Mouse (Mus musculus): ENCODE measurements at regions not wholly inside any gene's neighbourhood (a gene's known extent, or its start where the extent isn't known, plus 50 kb on each side); places are given as distances from the start of the nearest gene placed in this dataset.
A peak's percentile ranks its signal among the peaks of the same experiment; 100 is the strongest.

DNA sequence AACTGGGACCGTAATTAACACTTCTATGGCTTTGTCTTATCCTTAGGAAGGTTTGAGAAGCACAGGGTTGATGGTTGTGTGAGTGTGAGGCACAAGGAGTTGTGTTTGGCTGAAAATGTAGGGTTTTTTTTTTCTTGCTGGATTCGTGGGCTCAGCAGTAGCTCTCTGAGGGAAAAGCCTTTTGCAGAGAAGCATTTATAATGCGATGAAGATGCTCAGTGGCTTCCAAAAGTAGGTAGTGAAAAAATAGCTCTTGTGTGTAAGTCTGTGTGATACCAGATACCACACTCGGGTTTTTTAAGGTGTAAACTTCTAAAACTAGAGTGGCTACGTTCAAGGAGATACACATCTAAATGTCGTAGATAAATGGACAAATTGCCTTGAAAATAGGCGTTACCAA lies 149.1 kb upstream of the 4933402D24Rik start:
- DNase-seq: no peak

DNA sequence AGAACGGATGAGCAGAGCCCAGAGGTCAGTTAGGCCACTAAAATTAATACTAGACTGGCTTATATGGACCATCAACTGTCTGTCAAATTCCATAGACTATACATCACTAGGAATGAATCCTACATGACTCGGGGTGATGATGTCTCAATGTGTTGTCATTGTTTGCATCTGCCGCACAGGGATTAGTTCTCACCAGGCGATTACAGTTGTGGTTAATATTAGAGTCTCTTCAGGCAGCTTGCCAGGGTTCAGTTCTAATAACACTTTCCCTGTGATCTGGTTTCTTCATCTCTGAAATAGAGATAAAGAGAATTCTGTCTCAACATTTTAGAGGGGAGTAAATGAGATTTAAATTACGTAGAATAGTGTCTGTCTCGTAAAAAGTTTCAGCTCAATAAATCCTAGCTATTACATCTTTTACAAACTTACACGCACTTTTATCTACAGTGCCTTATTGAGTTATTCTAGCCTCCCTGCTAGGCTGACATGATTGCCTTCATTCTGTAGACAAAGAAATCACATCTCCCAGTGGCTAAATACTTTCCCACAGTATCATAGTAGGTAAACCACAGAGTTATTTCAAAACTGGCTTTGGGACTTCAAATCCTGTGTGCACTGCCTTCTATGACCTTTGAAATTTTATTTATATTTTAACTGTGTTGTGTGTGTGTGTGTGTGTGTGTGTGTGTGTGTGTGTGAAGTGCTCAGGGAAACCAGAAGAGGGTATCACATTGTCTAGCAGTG lies 148.0 kb upstream of the 4933402D24Rik start:
- no peak for DNase-seq

DNA sequence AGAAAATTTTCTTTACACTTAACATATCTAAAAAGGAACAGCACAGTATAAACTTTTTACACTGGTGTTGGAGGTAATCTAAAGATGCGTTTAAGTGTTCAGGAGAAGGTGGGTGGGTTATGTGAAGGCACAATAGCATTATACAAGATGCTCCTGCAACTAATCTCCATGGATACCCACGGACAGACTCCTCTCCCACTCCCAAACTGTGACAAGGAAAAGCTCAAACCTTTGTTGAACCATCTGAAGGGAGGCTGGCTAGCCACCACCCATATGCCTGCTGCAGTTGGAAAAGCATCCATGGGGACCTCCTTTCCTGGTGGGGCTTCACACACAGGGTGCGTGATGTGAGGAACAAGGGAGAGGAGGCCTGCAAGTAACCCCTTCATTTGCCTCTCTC lies 141.7 kb upstream of the 4933402D24Rik start:
- no peak for DNase-seq

DNA sequence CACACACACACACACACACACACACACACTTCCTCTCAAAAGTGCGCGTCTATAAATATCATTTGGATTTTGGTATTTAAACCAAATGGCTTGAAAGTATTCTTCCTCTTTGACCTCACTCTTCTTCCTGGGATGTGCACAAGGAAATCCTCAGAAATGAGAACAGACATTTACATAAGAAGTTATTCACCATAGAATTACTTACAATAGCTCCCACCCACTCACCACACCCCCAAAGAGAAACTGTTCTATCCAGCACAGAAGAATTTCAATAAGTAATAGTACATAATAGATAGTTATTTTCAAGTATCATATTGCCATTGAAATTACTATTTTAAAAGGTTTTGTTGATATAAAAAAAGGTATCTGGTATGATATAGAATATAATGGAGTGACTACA lies 140.1 kb upstream of the 4933402D24Rik start:
- DNase-seq: no peak

DNA sequence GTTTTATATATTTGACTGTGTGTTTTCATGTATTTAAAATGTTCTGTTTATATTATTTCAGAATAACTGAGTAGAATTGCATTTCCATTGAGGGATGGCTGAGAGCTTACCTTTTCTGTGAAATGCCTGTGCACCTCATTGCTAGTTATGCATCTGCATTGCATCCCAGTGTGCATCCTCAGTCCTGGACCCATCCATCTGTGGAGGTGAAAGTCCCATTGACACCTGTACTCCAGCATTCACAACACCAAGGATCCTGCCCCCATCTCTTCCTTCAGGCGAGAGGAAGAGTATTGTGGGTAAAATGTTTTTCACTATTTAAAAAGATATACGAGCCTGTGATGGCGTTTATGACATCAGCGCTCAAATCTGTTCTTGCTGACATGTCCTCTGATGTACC lies 134.6 kb upstream of the 4933402D24Rik start:
- no peak for DNase-seq

DNA sequence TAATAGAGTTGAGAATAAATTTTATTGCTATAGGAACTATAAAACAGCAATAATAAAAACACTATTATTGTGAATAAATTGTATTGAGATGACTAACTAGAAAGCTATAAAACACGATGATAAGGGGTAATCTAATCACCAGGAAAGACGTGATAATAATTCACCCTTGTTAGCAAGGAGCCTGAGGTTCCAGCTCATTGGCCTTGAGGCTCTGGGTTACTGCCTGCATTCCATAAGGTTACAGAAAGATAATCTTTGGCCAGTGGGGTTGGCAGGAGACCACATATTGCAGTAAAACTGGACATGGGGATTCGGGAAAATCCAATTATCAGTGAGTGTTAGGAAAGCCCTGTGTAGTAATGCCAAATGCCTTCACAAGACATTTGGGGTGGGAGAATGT lies 134.1 kb upstream of the 4933402D24Rik start:
- DNase-seq: no peak

DNA sequence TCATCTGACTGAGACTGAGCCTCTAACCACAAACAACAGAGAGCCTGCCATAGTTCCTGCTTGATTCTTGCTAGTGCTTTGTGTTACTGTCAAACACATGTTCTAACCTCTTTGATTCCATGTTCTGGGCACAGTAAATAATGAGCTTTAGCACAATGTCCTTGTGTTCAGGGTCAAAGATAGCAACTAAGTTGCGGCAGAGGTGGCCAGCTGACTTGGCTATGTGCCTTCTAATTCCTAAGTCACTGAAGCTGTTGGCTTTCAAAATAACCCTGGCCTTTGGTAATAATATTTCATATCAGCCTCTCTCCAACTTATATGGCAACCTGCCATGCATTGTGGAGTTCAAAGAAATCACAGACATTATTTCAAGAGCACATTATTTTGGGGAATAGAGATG lies 133.3 kb upstream of the 4933402D24Rik start:
- peak in 1 of 2 experiments; percentile 3 for DNase-seq

DNA sequence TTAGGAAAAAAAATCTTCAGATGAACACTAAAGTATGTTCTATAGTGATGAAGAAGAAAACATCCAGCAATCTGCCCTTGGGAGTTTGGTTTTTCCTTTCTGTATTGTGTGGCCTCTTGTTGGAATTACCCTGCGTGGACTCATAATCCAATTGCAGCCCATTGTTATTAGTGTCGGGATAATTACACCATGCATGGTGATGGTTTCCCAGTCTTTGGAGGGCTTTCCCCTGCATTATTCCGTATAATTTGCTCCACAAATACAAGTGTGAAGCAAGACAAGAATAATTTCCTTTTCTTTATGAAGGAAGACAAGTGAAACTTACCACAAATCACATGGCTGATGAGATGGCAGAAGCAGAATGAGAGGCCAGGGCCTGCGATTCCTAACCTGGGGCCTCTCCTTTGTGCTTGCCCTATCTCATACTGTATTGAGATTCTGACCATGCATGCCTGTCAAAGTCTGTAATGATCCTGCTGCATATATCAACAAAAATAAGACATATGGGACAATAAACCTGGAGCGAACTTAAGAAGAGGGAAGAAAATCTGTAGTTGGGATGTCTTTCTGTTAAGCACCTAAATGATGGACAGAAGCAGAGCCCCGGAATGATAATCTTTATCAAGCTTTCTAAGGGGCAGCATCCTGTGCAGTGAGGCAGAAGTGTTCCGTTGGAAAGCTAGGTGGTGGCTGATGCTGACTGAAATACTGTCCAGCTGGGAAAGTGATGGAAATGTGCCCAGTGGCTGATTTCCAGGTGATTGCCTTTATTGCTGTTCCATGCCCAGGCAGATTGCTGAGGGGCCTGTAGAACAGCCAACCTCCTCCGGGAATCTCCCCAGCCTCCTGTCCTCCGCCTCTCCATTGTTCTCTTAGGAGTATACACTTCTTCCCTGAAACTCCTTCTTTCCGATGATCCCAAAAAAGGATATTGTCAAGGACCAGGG lies 130.8 kb upstream of the 4933402D24Rik start:
- DNase-seq: no peak

DNA sequence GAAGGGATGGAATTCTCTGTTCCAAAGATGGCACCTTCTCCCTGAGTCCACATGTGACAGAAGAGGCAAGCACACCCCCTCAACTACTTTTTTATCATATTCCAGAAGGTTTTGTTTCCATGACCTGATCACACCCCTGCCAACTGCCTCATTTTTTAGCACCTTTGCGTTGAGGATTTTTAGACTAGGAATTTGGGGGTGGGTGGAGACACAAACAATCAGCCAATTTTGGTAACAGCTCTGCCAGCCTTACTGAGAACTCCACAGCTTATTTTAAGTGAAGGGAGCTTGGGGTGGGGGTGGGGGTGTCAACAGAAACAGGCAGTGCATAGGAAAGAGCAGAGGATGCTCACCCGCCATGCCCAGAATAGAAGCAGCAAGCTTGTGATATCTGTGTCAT lies 129.7 kb upstream of the 4933402D24Rik start:
- DNase-seq: no peak

DNA sequence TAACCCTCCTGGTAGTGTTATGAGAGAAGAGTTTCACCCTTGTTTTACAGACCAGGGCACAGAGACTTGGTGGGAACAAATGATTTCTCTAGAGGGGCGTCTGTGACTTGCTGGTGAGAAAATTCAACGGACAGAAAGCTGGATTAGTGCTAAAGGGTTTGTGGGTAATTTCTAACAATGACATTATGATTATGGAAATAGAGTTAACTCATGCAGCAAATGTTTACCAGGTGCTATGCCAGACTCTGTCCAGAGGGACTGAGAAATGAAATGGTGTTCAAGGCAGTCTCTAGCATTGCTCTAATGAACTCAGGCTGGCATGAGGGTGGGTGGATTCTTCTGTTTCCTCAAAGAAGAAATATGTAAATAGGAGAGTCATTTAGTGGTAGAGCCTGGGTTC lies 128.5 kb upstream of the 4933402D24Rik start:
- no peak for DNase-seq

DNA sequence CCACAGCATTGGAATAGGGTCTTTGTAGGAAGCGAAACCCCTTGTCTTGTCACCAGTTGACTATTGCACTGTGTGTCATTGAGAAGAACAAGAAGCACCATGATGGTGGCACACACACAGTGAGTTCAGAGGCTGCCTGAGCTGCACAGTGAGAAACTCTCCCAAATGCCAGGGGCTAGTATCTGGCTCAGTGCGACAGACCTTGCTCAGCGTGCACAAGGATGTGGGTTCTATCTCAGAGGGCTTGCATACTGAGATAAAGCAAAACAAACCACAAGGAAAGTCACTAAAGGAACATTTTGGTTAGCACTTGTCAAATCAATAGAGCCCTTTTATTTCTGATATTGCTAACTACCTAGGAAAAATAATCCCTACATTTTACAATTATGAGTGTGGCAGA lies 110.5 kb upstream of the 4933402D24Rik start:
- no peak for DNase-seq

DNA sequence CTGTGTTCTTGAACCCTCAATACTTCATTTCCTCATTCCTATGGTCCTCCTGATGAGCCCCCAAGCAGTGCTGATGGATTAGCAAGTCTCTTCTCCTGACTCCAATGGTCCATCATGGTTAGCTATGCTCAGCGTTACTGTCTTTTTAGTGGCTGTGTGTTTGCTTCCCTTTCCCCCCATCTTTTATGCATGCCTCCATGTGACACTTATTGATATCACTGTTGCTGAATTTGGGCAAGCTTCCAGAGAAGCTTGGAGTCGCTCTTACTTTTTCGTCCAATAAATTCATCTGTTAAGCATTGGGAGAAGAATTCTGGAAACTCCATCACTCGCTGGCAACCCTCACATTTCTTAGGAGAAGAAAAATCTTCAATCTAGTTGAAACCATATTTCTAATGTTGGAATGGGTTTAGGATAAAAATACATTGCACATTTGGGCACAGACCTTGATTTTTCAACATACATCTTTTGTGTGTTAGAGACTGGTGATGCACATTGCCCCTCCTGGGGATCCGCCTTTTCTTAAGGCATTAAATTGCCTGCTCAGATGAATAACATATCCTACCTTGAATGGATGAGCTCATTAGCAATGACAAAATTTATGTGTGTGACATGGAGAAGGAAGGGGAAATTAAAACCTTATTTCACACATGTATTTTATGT lies 107.7 kb upstream of the 4933402D24Rik start:
- no peak for DNase-seq

DNA sequence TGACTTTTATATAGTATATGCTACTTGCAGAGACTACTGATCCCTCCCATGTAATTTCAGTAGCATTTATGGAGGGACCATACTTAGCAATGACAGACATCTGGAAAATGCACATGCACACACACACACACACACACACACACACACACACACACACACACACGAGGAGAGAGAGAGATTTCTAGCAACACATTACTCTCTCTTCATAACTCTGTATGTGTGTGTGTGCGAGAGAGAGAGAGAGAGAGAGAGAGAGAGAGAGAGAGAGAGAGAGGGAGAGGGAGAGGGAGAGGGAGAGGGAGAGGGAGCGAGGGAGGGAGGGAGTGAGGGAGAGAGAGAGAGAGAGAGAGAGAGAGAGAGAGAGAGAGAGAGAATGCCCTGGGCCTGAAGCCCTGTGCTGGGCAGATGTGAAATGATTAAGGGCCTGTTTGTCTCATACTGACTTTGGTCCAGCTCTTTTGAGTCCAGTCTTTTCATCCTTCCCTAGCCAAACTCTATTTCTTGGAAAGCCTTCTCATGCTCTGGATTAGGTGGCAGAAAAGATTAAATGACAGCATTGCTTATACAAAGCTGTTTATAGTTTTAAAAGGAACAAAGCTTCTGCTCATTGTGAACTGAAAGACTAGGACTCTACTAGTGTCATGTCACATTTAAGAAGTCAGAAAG lies 106.4 kb upstream of the 4933402D24Rik start:
- no peak for DNase-seq

DNA sequence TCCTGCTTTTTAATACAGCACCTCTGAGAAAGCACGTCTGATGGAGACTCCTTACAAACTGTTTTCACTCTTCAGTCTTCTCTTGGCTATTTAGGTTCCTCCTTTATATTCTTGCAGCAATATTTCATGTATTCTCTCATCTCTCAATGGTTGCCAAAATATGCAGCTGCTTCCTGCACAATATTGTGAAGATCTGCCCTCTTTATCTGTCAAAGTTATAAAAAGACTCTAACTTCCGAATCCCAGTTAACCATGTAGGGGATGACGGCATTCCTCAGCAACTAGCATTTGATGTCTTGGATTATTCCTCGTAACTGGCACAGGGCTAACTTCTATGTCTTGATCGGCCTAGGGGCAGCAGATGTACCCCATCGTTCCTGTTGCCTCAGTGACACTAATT lies 102.8 kb upstream of the 4933402D24Rik start:
- DNase-seq: no peak

DNA sequence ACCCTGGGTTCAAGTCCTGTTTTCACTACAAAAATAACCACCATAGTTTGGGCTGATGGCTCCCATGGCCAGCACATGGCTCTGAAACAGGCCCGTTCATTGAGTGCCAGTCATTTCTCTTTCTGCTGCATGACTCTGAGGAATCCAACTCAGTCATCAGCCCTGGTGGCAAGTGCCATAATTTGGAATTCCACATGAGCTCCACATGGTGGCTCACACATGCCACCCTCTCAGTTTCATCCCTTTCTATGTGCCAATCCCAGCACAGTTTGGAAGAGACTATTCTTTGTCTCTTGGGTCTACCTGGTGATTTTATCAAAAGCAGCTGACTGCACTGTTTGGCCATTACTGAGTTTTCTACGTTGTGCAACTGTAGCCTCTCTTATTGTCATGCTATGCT lies 100.3 kb upstream of the 4933402D24Rik start:
- DNase-seq: no peak

DNA sequence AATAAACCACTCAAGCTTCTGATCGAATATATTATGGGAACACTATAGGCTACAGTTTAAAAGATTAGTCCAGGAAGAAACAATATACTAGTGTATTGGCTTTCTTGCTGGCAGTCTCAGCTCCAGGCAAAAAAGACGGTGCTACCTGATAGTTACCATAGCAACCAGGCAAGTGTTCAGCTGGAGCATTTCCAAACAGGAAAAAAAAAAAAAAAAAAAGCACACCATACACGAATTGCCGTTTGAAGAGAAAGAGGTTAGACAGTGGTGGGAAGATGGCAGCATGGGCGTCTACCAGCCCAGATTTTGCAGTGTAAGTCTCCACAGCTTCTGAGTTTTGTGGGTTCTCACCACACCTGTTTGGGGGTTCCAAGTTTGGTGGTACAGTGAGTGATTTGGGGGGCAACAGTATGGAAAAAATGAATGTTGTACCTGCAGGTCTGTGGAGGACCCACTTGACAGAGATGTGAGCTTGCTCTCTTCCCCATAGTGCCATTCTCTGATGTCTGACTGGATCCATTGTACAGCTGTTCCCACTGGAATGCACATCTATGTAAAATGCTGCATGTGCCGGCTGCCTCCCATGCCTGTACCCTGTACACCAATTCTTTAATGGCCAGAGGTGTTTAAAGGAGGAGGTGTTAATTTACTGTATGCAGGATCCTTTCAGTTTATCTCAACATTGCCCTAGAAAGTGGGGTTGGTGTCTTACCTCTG lies 89.0 kb upstream of the 4933402D24Rik start:
- DNase-seq: no peak

DNA sequence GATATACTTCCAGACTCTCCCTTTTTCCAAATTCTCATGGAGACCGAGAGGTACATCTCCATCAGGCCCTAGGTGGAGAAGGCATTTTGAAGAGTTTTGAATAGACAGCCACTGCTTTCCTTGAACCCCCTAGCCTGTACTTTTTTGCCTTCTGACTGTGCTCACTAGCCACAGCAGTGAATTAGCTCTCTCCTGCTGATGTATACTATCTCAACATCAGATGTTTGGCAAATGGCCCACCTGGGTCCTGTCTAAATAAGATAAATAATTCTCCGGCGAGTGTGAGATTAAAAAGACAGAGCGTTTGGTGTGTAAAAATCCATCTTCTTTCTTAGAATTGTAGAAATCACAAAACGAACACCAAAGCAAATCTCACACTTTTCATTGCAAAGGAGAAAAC lies 88.4 kb upstream of the 4933402D24Rik start:
- no peak for DNase-seq

DNA sequence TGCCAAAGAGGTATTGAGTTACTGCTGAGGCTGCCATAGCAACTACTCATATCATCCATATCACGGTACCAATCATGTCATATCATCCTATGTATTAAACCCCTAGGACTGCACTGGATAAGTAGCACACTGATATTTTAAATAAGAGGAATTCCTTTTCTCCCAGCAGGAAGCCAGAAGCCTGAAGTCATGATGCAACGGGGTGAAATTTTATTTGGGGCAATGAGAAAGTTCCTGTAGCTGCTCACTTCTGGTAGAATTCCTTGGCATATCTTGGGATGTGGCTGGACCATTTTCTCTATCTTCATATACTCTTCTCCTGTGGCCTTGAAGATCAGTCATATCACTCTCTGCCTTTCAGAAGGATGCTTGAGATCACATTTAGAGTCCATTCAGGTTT lies 87.3 kb upstream of the 4933402D24Rik start:
- no peak for DNase-seq

DNA sequence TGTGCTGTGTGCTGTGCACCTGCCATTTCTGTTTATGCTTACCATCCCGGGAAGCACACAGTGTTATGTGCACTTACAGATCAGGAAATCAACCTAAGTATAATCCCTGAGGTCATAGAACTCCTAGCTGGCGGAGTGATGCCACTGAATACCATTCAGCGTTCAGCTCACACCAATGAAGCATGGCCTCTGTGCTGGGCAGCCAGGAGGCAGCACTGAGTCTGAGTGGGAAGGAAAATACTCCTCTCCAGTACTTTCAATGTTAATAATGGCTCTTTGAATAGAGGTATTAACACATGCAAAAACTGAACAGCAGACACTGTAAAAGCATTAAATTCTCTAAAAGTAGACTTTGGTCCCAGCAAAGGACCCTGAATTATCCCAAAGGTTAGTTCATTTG lies 85.7 kb upstream of the 4933402D24Rik start:
- peak in 1 of 2 experiments; percentile 4 for DNase-seq

DNA sequence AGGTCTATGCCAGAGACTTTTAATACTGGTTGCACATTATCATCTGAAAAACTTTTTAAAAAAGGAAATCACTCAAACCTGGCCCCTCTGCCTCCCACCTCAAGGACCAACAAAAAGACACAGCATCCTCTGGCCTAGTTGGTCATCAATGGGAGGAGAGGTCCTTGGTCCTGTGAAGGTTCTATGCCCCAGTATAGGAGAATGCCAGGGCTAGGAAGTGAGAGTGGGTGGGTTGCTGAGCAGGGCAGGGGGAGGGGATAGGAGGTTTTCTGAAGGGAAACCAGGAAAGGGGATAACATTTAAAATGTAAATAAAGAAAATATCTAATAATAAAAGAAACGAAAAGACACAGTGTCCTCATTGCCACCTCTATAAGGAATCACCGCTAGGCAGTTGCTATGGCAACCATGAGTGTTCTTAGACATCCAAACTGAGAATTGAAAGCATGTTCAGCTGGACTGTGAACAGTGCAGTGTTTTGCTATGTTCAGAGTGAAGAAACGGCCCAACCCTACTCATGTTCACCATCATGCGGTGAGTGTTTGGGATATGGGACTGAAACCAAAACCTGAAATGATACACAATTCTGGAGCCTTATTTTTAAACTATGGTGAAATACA lies 82.5 kb upstream of the 4933402D24Rik start:
- no peak for DNase-seq

DNA sequence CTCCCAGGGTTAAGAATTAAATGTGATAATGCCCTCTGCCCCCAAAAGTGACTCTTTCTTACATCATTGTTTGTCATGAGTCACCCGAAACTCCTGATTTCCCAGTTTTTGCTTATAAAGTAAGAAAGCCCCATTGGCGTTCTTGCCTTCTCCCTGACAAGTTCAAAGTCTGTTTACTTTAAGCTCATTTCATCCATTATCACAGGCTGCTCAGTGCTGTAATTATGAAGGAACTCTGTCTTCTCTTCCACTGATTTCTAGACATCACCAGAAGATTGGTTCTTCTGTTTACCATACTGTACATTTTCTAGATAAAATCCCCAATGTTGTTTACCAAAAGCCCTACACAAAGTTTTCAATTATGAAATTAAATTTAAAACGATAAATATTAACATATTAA lies 81.2 kb upstream of the 4933402D24Rik start:
- DNase-seq: no peak

All from lung, adult 18-20 months (tissue).